Comparison of ENCODE assay signal across 13 mouse cellular contexts in genomic region chr19:32373865-32374655, GRCm38 (mm10). TPM values are rescaled to one million over a fixed set of nuclear protein-coding genes. Genes with fewer than 3 reads are reported as not detected.
DNase-seq lines count a peak whose midpoint lies in the region; ATAC-seq lines count a peak whose summit lies in the region.
"Had no signal": no experiment of that assay in that cellular context is flagged by ENCODE, and none has a peak within 500 bp of the region (broad histone marks: within the 10 kb centered on the region; RNA-seq: fewer than 3 reads in every experiment).

No protein-coding gene starts in this region.

- no peak overlapping the region for H3K27ac ChIP-seq in midbrain, embryonic 11.5 days (ENCODE audit: low read depth, low read length)
- H3K27ac ChIP-seq in midbrain, embryonic 14.5 days (replicated peaks; ENCODE audit: low read depth, low read length), result no peak overlapping the region
- no peak overlapping the region for H3K27ac ChIP-seq in heart, embryonic 10.5 days
- no peak overlapping the region for H3K27ac ChIP-seq in forebrain, embryonic 15.5 days (replicated peaks)
- H3K27ac ChIP-seq: liver, embryonic 12.5 days; midbrain, embryonic 10.5 days; neural tube, embryonic 15.5 days had no signal

- H3K36me3 ChIP-seq in midbrain, embryonic 11.5 days (ENCODE audit: control insufficient read depth, insufficient read depth, low read length), result no peaks in the 10 kb centered on the region
- H3K36me3 ChIP-seq in midbrain, embryonic 14.5 days (ENCODE audit: control insufficient read depth, insufficient read depth, low read length), result no peaks in the 10 kb centered on the region
- H3K36me3 ChIP-seq in heart, embryonic 10.5 days, result no peaks in the 10 kb centered on the region
- H3K36me3 ChIP-seq in forebrain, embryonic 15.5 days, result no peaks in the 10 kb centered on the region
- H3K36me3 ChIP-seq: liver, embryonic 12.5 days; midbrain, embryonic 10.5 days; neural tube, embryonic 15.5 days had no signal

- no peak for ATAC-seq in midbrain, embryonic 11.5 days (ENCODE audit: low FRiP score)
- ATAC-seq in midbrain, embryonic 14.5 days (ENCODE audit: low FRiP score, low TSS enrichment), result no peak
- no peak for ATAC-seq in forebrain, embryonic 15.5 days (replicated peaks)
- ATAC-seq: liver, embryonic 12.5 days had no signal

- 71% methylated on average over 16 of the region's 16 CpGs for WGBS in midbrain, embryonic 11.5 days
- 84% methylated on average over 16 of the region's 16 CpGs for WGBS in midbrain, embryonic 14.5 days
- WGBS in heart, embryonic 10.5 days, result 57% methylated on average over 16 of the region's 16 CpGs
- 84% methylated on average over 16 of the region's 16 CpGs for WGBS in forebrain, embryonic 15.5 days

- peak; percentile 71 for DNase-seq in midbrain, embryonic 11.5 days (ENCODE audit: low spot score, missing footprints)
- no peak for DNase-seq in midbrain, embryonic 14.5 days
- DNase-seq in heart, embryonic 10.5 days (ENCODE audit: low spot score), result peak; percentile 70
- peak; percentile 56 for DNase-seq in kidney, adult 9 months
- DNase-seq in lung, postnatal 4 days, result peak; percentile 43 to 47
- no peak for DNase-seq in urinary bladder, postnatal 10 days (ENCODE audit: low spot score)
- DNase-seq in cerebellum, adult 9-11 months, result no peak
- DNase-seq: cerebellum, postnatal 36 days; layer of hippocampus, adult 9-11 months had no signal

- no peak overlapping the region for H3K4me2 ChIP-seq in midbrain, embryonic 11.5 days
- H3K4me2 ChIP-seq in midbrain, embryonic 14.5 days (ENCODE audit: low read length), result no peak overlapping the region
- no peak overlapping the region for H3K4me2 ChIP-seq in forebrain, embryonic 15.5 days (replicated peaks)
- H3K4me2 ChIP-seq: liver, embryonic 12.5 days; neural tube, embryonic 15.5 days had no signal

- H3K9me3 ChIP-seq in midbrain, embryonic 11.5 days (ENCODE audit: control insufficient read depth, low read length), result no peaks in the 10 kb centered on the region
- no peaks in the 10 kb centered on the region for H3K9me3 ChIP-seq in midbrain, embryonic 14.5 days (ENCODE audit: control insufficient read depth, low read length)
- H3K9me3 ChIP-seq in heart, embryonic 10.5 days, result no peaks in the 10 kb centered on the region
- no peaks in the 10 kb centered on the region for H3K9me3 ChIP-seq in forebrain, embryonic 15.5 days
- H3K9me3 ChIP-seq: liver, embryonic 12.5 days; midbrain, embryonic 10.5 days; neural tube, embryonic 15.5 days had no signal

- H3K27me3 ChIP-seq in midbrain, embryonic 11.5 days (ENCODE audit: control insufficient read depth, insufficient read depth, low read length), result no peaks in the 10 kb centered on the region
- no peaks in the 10 kb centered on the region for H3K27me3 ChIP-seq in midbrain, embryonic 14.5 days (ENCODE audit: control insufficient read depth, insufficient read depth, low read length)
- no peaks in the 10 kb centered on the region for H3K27me3 ChIP-seq in heart, embryonic 10.5 days (ENCODE audit: insufficient read depth, poor library complexity, severe bottlenecking)
- no peaks in the 10 kb centered on the region for H3K27me3 ChIP-seq in forebrain, embryonic 15.5 days
- H3K27me3 ChIP-seq: neural tube, embryonic 15.5 days had no signal

- H3K4me1 ChIP-seq in midbrain, embryonic 11.5 days (ENCODE audit: control insufficient read depth, insufficient read depth, low read length), result no peaks in the 10 kb centered on the region
- 0 out of 2 replicates have a peak, but pooled peaks cover 4% of the 10 kb centered on the region for H3K4me1 ChIP-seq in midbrain, embryonic 14.5 days (ENCODE audit: control insufficient read depth, insufficient read depth, low read length)
- peaks cover 55% of the 10 kb centered on the region for H3K4me1 ChIP-seq in heart, embryonic 10.5 days
- H3K4me1 ChIP-seq in forebrain, embryonic 15.5 days, result peaks cover 10% of the 10 kb centered on the region

- no peak overlapping the region for H3K4me3 ChIP-seq in midbrain, embryonic 11.5 days (ENCODE audit: low read depth, low read length)
- H3K4me3 ChIP-seq in midbrain, embryonic 14.5 days (replicated peaks; ENCODE audit: low read depth, low read length), result no peak overlapping the region
- H3K4me3 ChIP-seq in heart, embryonic 10.5 days, result no peak overlapping the region
- no peak overlapping the region for H3K4me3 ChIP-seq in forebrain, embryonic 15.5 days
- H3K4me3 ChIP-seq: liver, embryonic 12.5 days; midbrain, embryonic 10.5 days; neural tube, embryonic 15.5 days had no signal

- no peak overlapping the region for H3K9ac ChIP-seq in midbrain, embryonic 11.5 days (ENCODE audit: low read length)
- no peak overlapping the region for H3K9ac ChIP-seq in midbrain, embryonic 14.5 days (replicated peaks; ENCODE audit: low read length)
- H3K9ac ChIP-seq in forebrain, embryonic 15.5 days (replicated peaks), result no peak overlapping the region
- H3K9ac ChIP-seq: liver, embryonic 12.5 days; neural tube, embryonic 15.5 days had no signal

RNA-seq across cellular contexts. Expression of gene Sgms1, which starts 15.5 kb away (rescaled TPM):
- polyA plus RNA-seq in midbrain, embryonic 11.5 days (2014; fragmentation: Nextera tagmentation; extraction: Ambion mirVana), result 10.1 and 10.4 TPM in 2 replicates
- polyA plus RNA-seq in midbrain, embryonic 14.5 days (2014; fragmentation: Nextera tagmentation; extraction: Ambion mirVana), result 12.3 and 13.8 TPM in 2 replicates
- 41.5 and 45.9 TPM in 2 replicates for polyA plus RNA-seq in heart, embryonic 10.5 days (2016; fragmentation: Nextera tagmentation; extraction: Ambion mirVana)
- polyA plus RNA-seq in forebrain, embryonic 15.5 days (2015; fragmentation: Nextera tagmentation; extraction: Ambion mirVana), result 14.5 and 15.7 TPM in 2 replicates

Comparison
In these comparisons a context has a peak if more than half of its experiments do, and no peak if none do; other contexts are left out.
1. DNase-seq: peak in midbrain, embryonic 11.5 days (single experiment), heart, embryonic 10.5 days (single experiment), kidney, adult 9 months (single experiment) and lung, postnatal 4 days (2 of 2); none in midbrain, embryonic 14.5 days (single experiment), urinary bladder, postnatal 10 days (single experiment) and cerebellum, adult 9-11 months (single experiment).